ENCODE assay signal across 24 mouse cellular contexts in genomic region chr3:83969081-83969480, GRCm38 (mm10).
DNase-seq lines count a peak whose midpoint lies in the region; ATAC-seq lines count a peak whose summit lies in the region.
"Had no signal": no experiment of that assay in that cellular context is flagged by ENCODE, and none has a peak within 500 bp of the region (broad histone marks: within the 10 kb centered on the region; RNA-seq: fewer than 3 reads in every experiment).

No protein-coding gene starts in this region.

- 88% methylated on average over 4 of the region's 4 CpGs for WGBS in heart, embryonic 10.5 days
- 95% methylated on average over 4 of the region's 4 CpGs for WGBS in midbrain, embryonic 14.5 days

- ATAC-seq in neutrophil, adult 5-6 weeks (ENCODE audit: extremely low read depth, insufficient number of reproducible peaks, low FRiP score, poor library complexity, severe bottlenecking): peak; percentile 47; the same call in 1 of the 2 replicates
- ATAC-seq in midbrain, embryonic 14.5 days (ENCODE audit: low FRiP score, low TSS enrichment): no peak
- ATAC-seq: forebrain, embryonic 15.5 days; Patski had no signal

- peaks cover 53% of the 10 kb centered on the region for H3K4me1 ChIP-seq in heart, embryonic 10.5 days
- H3K4me1 ChIP-seq in midbrain, embryonic 14.5 days (ENCODE audit: control insufficient read depth, insufficient read depth, low read length): peaks cover 20% of the 10 kb centered on the region; the same call in 1 of the 2 replicates

- no peaks in the 10 kb centered on the region for H3K27me3 ChIP-seq in heart, embryonic 10.5 days (ENCODE audit: insufficient read depth, poor library complexity, severe bottlenecking)
- H3K27me3 ChIP-seq in midbrain, embryonic 14.5 days (ENCODE audit: control insufficient read depth, insufficient read depth, low read length): no peaks in the 10 kb centered on the region
- H3K27me3 ChIP-seq: embryonic facial prominence, embryonic 12.5 days; embryonic facial prominence, embryonic 15.5 days; forebrain, embryonic 12.5 days; forebrain, embryonic 15.5 days; hindbrain, embryonic 12.5 days; hindbrain, embryonic 15.5 days; Patski had no signal

- H3K9me3 ChIP-seq in heart, embryonic 10.5 days: no peaks in the 10 kb centered on the region
- no peaks in the 10 kb centered on the region for H3K9me3 ChIP-seq in midbrain, embryonic 14.5 days (ENCODE audit: control insufficient read depth, low read length)
- H3K9me3 ChIP-seq: embryonic facial prominence, embryonic 12.5 days; embryonic facial prominence, embryonic 15.5 days; forebrain, embryonic 12.5 days; forebrain, embryonic 15.5 days; G1E; hindbrain, embryonic 12.5 days; hindbrain, embryonic 15.5 days had no signal

- no peak for DNase-seq in heart, embryonic 10.5 days (ENCODE audit: low spot score)
- no peak for DNase-seq in heart, adult 18-20 months
- peak; percentile 18 for DNase-seq in 416B (ENCODE audit: low read depth)
- peak; percentile 57 to 59 for DNase-seq in B cell, adult 2 months
- no peak for DNase-seq in layer of hippocampus, adult 8-10 months (ENCODE audit: low spot score in 2 of 2)
- DNase-seq in midbrain, embryonic 14.5 days: no peak
- DNase-seq: adrenal gland, postnatal 10 days; adrenal gland, postnatal 36 days; cerebellum, adult 18-20 months; cerebellum, adult 9-10 months; cerebellum, postnatal 14 days; gastrocnemius, postnatal 25 days; heart, adult 2 months had no signal

- peak overlapping the region; percentile 47; the same call in 1 of the 2 replicates for H3K27ac ChIP-seq in heart, embryonic 10.5 days
- no peak overlapping the region for H3K27ac ChIP-seq in midbrain, embryonic 14.5 days (replicated peaks; ENCODE audit: low read depth, low read length)
- H3K27ac ChIP-seq: embryonic facial prominence, embryonic 12.5 days; embryonic facial prominence, embryonic 15.5 days; forebrain, embryonic 12.5 days; forebrain, embryonic 15.5 days; hindbrain, embryonic 12.5 days; hindbrain, embryonic 15.5 days had no signal

- no peak overlapping the region for H3K4me2 ChIP-seq in midbrain, embryonic 14.5 days (ENCODE audit: low read length)
- H3K4me2 ChIP-seq: embryonic facial prominence, embryonic 12.5 days; embryonic facial prominence, embryonic 15.5 days; forebrain, embryonic 12.5 days; forebrain, embryonic 15.5 days; heart, embryonic 11.5 days; hindbrain, embryonic 12.5 days; hindbrain, embryonic 15.5 days had no signal

- no peaks in the 10 kb centered on the region for H3K36me3 ChIP-seq in heart, embryonic 10.5 days
- H3K36me3 ChIP-seq in midbrain, embryonic 14.5 days (ENCODE audit: control insufficient read depth, insufficient read depth, low read length): no peaks in the 10 kb centered on the region
- H3K36me3 ChIP-seq: embryonic facial prominence, embryonic 15.5 days; hindbrain, embryonic 15.5 days had no signal

- H3K9ac ChIP-seq in midbrain, embryonic 14.5 days (replicated peaks; ENCODE audit: low read length): no peak overlapping the region
- H3K9ac ChIP-seq: embryonic facial prominence, embryonic 12.5 days; embryonic facial prominence, embryonic 15.5 days; forebrain, embryonic 12.5 days; forebrain, embryonic 15.5 days; hindbrain, embryonic 12.5 days; hindbrain, embryonic 15.5 days had no signal

- no peak overlapping the region for H3K4me3 ChIP-seq in heart, embryonic 10.5 days
- H3K4me3 ChIP-seq in midbrain, embryonic 14.5 days (replicated peaks; ENCODE audit: low read depth, low read length): no peak overlapping the region
- H3K4me3 ChIP-seq: embryonic facial prominence, embryonic 12.5 days; embryonic facial prominence, embryonic 15.5 days; erythroblast, embryonic 14.5 days; forebrain, embryonic 12.5 days; forebrain, embryonic 15.5 days; heart, adult 2 months; hindbrain, embryonic 12.5 days; hindbrain, embryonic 15.5 days had no signal

Comparison
In these comparisons a context has a peak if more than half of its experiments do, and no peak if none do; other contexts are left out.
1. DNase-seq: peak in 416B (single experiment) and B cell, adult 2 months (2 of 2); none in heart, embryonic 10.5 days (single experiment), heart, adult 18-20 months (0 of 2), layer of hippocampus, adult 8-10 months (0 of 2) and midbrain, embryonic 14.5 days (single experiment).